Mouse (Mus musculus) midbrain, embryonic 15.5 days (tissue): ENCODE measurements around the gene Dcaf15. TPM values are rescaled to one million over a fixed set of nuclear protein-coding genes. Genes with fewer than 3 reads are reported as not detected.

Experiments used
- ATAC-seq: fragments of 200-750 bp; cut with Nextera tagmentation; replicated peaks from 2 replicates; pipeline ENCODE4 v1.8.0; 2017; ENCODE audit warnings: moderate TSS enrichment
- H3K27ac ChIP-seq: fragments of 300-500 bp; sonication (generic); 2 replicates; pipeline ENCODE4 v1.5.1; 2015; ENCODE audit warnings: mild to moderate bottlenecking, inconsistent platforms
- H3K27me3 ChIP-seq: fragments of 300-500 bp; sonication (generic); replicated peaks from 2 replicates; pipeline ENCODE4 v1.6.1; 2015; ENCODE audit warnings: inconsistent platforms
- H3K36me3 ChIP-seq: fragments of 300-500 bp; sonication (generic); replicated peaks from 2 replicates; pipeline ENCODE4 v1.6.1; 2015; ENCODE audit warnings: inconsistent platforms
- H3K4me1 ChIP-seq: fragments of 300-500 bp; sonication (generic); 2 replicates; pipeline ENCODE4 v1.6.1; 2015; ENCODE audit warnings: inconsistent platforms
- H3K4me2 ChIP-seq: fragments of 300-500 bp; sonication (generic); 2 replicates; pipeline ENCODE4 v1.6.1; 2015; ENCODE audit warnings: inconsistent platforms, mild to moderate bottlenecking, moderate library complexity
- H3K4me3 ChIP-seq: fragments of 300-500 bp; sonication (generic); 2 replicates; pipeline ENCODE4 v1.5.1; 2015; ENCODE audit warnings: mild to moderate bottlenecking, inconsistent platforms
- H3K9ac ChIP-seq: fragments of 300-500 bp; sonication (generic); 2 replicates; pipeline ENCODE4 v1.6.1; 2015; ENCODE audit warnings: mild to moderate bottlenecking, inconsistent platforms
- H3K9me3 ChIP-seq: fragments of 300-500 bp; sonication (generic); 2 replicates; pipeline ENCODE4 v1.6.1; 2016; ENCODE audit warnings: inconsistent platforms
- WGBS: fragments of 180-500 bp; shearing (Covaris S2); methylation state at CpG from one replicate; pipeline ENCODE4 v1.1.7; 2015; ENCODE audit warnings: mixed read lengths; 5-methylcytosine and 5-hydroxymethylcytosine counted together
- polyA plus RNA-seq: library from polyadenylated mRNA; unstranded; fragments of >200 nt; fragmentation: Nextera tagmentation; extraction: Ambion mirVana; gene quantifications from 2 replicates; pipeline ENCODE4 v1.2.1, GENCODE M21; 2015

Dcaf15 gene
- 25.8 and 26.3 TPM in 2 replicates for polyA plus RNA-seq

DNA sequence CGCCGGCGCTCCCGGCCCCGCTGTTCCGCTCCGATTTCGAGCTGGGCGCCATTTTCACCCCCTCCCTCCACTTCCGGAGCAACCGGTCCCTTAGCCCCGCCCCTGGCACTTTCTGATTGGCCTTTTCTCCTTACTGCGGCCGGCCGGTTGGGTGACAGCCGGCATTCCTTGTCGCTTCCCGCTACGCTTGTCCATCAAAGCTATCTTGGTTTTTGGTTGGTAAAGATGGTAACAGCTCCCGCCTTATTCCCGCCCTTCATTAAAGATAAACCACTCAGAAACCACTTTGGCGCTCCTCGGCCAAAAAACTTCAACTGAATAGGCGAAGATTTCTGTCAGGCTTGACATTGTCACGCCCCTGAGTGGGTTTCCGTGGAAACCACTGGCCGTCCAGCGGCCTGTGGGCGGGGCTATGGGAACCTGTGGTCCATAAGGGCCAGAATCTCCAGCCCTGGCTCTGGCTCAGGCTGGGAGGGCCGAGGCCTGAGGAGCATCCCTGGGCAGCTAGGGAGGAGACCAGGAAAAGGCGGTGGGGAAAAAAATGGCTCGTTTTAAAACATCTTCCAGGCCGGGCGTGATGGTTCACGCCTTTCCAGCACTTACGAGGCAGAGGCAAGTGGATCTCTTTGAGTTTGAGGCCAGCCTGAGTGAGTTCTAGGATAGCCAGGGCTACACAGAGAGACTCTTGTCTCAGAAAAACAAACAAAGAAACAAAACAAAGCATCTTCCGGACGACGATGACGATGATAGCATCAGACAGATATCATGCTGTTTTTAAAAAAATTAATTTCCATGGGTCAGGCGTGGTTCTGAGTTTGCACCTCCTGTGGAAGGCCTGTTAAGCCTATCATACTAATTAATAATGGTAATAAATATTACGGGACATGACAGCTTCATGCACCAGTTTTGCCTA, at the start of gene Dcaf15:
Gene Dcaf15, minus strand, starts transcription at position 72 of the 913 bp plus-strand sequence.
- H3K27ac ChIP-seq: peak within 1 kb of the TSS; percentile 93
- peak within 1 kb of the TSS; percentile 67 for H3K4me2 ChIP-seq
- H3K27me3 ChIP-seq: no peaks in the 10 kb centered on the region
- H3K4me3 ChIP-seq: peak within 1 kb of the TSS; percentile 56
- H3K9ac ChIP-seq: peak within 1 kb of the TSS; percentile 62
- peaks cover 29% of the 10 kb centered on the region for H3K4me1 ChIP-seq
- no peaks in the 10 kb centered on the region for H3K9me3 ChIP-seq
- WGBS: 6% methylated on average over 41 of the region's 42 CpGs
- peaks cover 4% of the 10 kb centered on the region; the same call in 1 of the 2 replicates for H3K36me3 ChIP-seq
- peak; percentile 97 for ATAC-seq

DNA sequence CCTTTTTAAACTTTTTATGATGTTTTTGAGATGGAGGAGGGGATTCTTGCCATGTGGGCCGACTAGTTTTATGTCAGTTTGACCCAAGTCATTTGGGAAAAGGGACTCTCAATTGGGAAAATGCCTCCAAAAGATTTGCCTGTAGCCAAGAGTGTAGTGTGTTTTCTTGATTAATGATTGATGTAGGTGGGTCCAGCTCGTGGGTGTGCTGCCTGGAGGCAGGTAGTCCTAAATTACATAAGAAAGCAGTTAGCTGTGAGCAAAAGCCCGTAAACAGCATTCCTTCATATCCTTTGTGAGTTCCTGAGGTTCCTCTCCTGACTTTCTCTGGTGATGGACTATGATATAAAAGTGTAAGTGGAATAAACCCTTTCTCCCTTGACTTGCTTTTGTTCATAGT, 44.6 kb upstream of the Dcaf15 start:
- Histone ChIP-seq H3K27me3 (no peaks in the 10 kb centered on the region), H3K4me3 (no peak overlapping the region), H3K36me3 (0 out of 2 replicates have a peak, but pooled peaks cover 3% of the 10 kb centered on the region), H3K27ac (no peak overlapping the region), H3K4me2 (no peak overlapping the region), H3K9me3 (no peaks in the 10 kb centered on the region), H3K4me1 (peaks cover 27% of the 10 kb centered on the region), H3K9ac (no peak overlapping the region)
- WGBS: 86% methylated on average over 3 of the region's 3 CpGs
- no peak for ATAC-seq

DNA sequence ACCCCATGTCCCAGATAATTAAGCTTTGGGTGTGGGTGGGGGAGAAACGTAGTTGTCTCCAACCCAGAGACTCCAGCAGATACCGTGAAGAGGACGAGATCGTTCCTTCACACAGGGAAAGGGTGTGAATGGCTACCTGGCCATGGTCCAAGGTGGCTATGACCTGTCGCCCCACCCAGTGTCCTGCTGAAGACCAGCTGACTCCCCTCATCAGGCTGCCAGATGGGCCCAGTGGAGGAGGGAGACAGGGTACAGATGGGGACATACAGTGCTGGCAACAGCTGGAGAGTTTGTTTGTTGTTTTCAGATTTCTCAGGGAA, 43.9 kb upstream of the Dcaf15 start:
- H3K36me3 ChIP-seq: peaks cover 9% of the 10 kb centered on the region
- peak overlapping the region; percentile 72 for H3K4me3 ChIP-seq
- no peaks in the 10 kb centered on the region for H3K9me3 ChIP-seq
- no peaks in the 10 kb centered on the region for H3K27me3 ChIP-seq
- ATAC-seq: peak; percentile 6; the same call in 1 of the 2 replicates
- H3K9ac ChIP-seq: no peak overlapping the region
- 88% methylated on average over 5 of the region's 5 CpGs for WGBS
- H3K4me1 ChIP-seq: peaks cover 27% of the 10 kb centered on the region
- H3K4me2 ChIP-seq: peak overlapping the region; percentile 80
- no peak overlapping the region for H3K27ac ChIP-seq

DNA sequence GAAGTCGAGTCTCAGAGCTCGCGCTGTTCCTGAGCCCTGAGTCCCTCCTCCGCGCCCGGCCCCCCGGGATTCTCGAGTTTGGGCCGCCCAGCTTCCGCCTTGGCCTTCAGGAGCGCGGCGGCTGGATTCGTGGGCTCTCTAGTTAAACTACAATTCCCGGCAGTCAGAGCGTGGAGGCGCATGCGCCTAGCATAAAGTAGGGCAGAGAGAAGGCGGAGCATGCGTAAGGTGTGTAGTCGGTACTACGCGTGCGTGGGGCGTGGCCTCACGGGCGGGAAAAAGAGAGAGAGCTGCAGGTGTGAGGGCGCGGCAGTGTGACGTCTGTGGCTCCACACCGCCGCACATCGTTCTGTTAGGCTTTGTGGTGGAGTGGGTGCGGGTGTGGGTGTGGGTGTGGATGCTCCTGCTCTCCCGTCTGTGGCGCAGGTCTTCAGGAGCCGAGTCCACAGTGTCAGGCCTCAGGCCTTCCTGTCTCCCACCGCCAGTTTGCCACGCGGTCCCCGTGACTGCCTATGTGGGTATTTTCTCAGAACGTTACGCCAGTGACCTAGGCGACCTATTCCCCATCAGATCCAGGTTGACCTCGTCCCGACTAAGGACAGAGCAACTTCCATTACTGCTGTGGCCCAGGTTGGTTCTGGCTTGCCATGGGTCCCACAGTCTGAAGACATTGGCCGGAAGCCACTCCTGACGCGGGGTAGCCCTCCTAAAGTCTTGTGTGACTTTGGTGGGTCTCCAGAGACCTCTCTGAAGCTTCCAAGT, 43.4 kb upstream of the Dcaf15 start, which contains the start of the genes Cc2d1a and 4930432K21Rik:
Gene Cc2d1a, minus strand, starts transcription at position 168 of the 762 bp plus-strand sequence.
Gene 4930432K21Rik, plus strand, starts transcription at position 257 of the 762 bp plus-strand sequence.
- Histone ChIP-seq H3K27ac (peak within 1 kb of the TSS; percentile 61), H3K4me3 (peak within 1 kb of the TSS; percentile 72), H3K4me2 (peak within 1 kb of the TSS; percentile 80), H3K9me3 (no peaks in the 10 kb centered on the region), H3K36me3 (peaks cover 15% of the 10 kb centered on the region), H3K4me1 (peaks cover 27% of the 10 kb centered on the region), H3K9ac (peak within 1 kb of the TSS; percentile 78), H3K27me3 (no peaks in the 10 kb centered on the region)
- 18% methylated on average over 48 of the region's 49 CpGs for WGBS
- ATAC-seq: peak; percentile 95

DNA sequence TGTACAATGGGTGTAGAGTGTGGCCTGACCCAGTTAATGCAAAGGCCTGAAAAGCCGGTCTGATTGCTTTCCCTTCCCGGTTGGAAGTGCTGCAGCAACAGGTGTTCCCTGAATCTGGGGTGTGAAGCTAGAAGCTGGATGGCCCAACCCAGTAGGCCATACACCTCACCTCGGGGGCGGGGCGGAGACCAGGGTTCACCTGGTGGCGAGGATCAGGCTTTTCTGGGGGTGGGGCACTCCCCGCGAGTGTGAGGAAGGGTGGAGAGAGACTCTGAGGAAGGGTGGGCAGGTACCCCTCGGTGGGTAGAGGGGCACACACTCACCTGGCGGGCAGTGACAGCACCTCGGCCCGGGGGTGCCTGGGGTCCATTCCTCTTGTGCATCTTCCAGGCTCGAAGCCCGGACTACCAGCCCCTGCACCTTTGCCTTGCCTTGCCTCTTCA, 42.8 kb upstream of the Dcaf15 start:
- Histone ChIP-seq H3K4me3 (peak overlapping the region; percentile 72), H3K36me3 (peaks cover 21% of the 10 kb centered on the region), H3K27ac (peak overlapping the region; percentile 61), H3K27me3 (no peaks in the 10 kb centered on the region), H3K9ac (peak overlapping the region; percentile 78), H3K4me2 (peak overlapping the region; percentile 80), H3K4me1 (peaks cover 27% of the 10 kb centered on the region), H3K9me3 (no peaks in the 10 kb centered on the region)
- ATAC-seq: peak; percentile 83
- 5% methylated on average over 14 of the region's 14 CpGs for WGBS

DNA sequence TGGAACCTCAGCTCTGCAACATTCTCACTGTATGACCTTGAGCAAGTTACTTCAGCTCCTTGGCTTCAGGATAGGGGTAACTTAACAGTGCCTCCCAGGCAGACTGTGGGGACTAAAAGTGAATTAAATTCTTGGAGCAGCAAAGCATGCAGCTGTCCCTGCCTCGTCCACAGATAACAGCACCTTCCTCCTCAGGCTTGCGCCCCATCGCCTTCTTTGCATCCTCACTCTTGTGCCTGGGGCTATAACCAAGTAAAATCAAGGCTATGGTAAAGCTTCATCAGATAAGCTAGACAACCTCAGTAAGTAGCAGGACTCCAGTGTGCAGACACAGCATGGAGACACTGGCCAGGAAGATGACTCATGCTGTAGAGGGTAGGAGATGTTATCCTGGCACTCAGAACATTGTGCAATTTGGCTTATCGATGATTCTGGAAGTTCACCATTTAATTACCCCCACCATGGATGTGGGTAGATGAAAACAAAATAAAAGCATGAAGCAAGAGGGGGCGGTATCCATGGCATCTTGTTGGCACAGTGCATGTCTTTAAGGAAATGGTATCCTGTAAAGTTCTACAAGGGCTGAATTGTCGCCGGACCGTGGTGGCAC, 40.2 kb upstream of the Dcaf15 start:
- Histone ChIP-seq H3K27me3 (no peaks in the 10 kb centered on the region), H3K36me3 (peaks cover 38% of the 10 kb centered on the region)
- 92% methylated on average over 8 of the region's 8 CpGs for WGBS

DNA sequence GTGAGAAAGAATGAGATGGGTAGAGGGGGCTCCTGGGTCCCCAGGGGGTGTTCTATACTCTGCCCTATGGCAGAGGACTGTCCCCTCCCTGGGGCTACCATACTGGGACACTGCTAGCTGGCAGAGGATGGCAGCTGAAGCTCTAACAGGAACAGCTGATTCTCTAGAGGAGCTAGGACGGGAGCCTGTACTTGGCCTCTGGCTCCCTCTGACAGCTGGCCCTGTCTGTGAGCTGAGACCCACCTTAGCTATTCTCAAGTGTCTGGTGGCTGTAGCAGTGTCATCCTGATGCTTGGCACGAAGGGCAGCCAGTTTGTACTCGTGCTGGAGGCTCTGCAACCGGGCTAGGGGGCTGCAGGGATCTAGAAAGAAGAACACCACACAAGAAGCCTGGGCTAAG, 36.3 kb upstream of the Dcaf15 start:
- ATAC-seq: no peak
- Histone ChIP-seq H3K4me1 (peaks cover 4% of the 10 kb centered on the region), H3K4me3 (no peak overlapping the region), H3K27ac (no peak overlapping the region), H3K9ac (no peak overlapping the region), H3K9me3 (no peaks in the 10 kb centered on the region), H3K36me3 (peaks cover 76% of the 10 kb centered on the region), H3K27me3 (no peaks in the 10 kb centered on the region), H3K4me2 (no peak overlapping the region)
- WGBS: 92% methylated on average over 4 of the region's 4 CpGs

More for the DNA sequence above, 40.2 kb upstream of the Dcaf15 start:
- no peak overlapping the region for H3K27ac ChIP-seq
- peaks cover 27% of the 10 kb centered on the region for H3K4me1 ChIP-seq
- H3K4me3 ChIP-seq: no peak overlapping the region
- no peaks in the 10 kb centered on the region for H3K9me3 ChIP-seq
- no peak overlapping the region for H3K9ac ChIP-seq
- H3K4me2 ChIP-seq: no peak overlapping the region
- no peak for ATAC-seq

DNA sequence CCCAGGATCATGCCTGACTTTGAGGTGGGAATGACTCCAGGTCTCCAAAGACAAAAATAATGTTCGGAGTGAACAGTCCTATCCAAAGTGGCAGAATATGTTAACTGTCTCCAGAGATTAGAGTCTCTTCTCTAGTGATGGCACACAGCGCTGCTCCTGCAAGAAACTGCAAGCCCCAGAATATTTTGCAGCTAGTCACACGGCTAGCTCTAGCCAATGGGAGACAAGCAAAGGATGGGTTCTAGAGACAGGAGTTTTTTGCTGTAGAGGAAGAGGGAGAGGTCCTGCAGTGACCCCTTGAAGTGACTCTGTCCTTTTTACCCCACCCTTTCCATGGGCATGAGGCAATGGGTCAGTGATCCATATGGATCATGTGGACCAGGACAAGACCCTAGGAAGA, 33.3 kb upstream of the Dcaf15 start:
- no peak overlapping the region for H3K9ac ChIP-seq
- H3K4me3 ChIP-seq: no peak overlapping the region
- no peak for ATAC-seq
- no peaks in the 10 kb centered on the region for H3K9me3 ChIP-seq
- no peaks in the 10 kb centered on the region for H3K27me3 ChIP-seq
- 88% methylated on average over 3 of the region's 3 CpGs for WGBS
- H3K36me3 ChIP-seq: peaks cover 87% of the 10 kb centered on the region
- no peaks in the 10 kb centered on the region for H3K4me1 ChIP-seq
- H3K27ac ChIP-seq: no peak overlapping the region
- no peak overlapping the region for H3K4me2 ChIP-seq

DNA sequence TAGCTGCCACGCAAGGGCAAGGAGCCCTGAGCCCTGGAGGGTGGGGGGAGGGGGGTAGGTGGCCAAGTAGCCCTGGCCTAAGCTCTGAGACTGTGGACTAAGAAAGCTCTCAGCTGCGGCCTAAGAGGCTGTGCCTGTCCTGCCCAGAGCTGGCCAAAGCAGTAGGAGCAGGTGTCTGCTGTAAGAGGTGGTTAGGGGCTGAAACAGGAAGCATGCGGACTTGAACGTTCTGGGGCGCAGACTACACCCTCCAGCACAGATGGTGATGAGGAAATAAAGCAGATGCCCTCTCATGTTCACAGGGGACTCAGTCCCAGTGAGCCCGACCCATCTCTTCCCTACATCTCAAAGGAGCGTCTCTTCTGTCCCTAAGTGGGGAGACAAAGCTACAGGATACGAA, 27.7 kb upstream of the Dcaf15 start:
- no peaks in the 10 kb centered on the region for H3K27me3 ChIP-seq
- peaks cover 51% of the 10 kb centered on the region for H3K36me3 ChIP-seq
- H3K4me2 ChIP-seq: no peak overlapping the region
- peaks cover 5% of the 10 kb centered on the region; the same call in 1 of the 2 replicates for H3K4me1 ChIP-seq
- no peak overlapping the region for H3K4me3 ChIP-seq
- no peak overlapping the region for H3K27ac ChIP-seq
- WGBS: 90% methylated on average over 8 of the region's 8 CpGs
- H3K9me3 ChIP-seq: no peaks in the 10 kb centered on the region
- no peak for ATAC-seq
- H3K9ac ChIP-seq: no peak overlapping the region

DNA sequence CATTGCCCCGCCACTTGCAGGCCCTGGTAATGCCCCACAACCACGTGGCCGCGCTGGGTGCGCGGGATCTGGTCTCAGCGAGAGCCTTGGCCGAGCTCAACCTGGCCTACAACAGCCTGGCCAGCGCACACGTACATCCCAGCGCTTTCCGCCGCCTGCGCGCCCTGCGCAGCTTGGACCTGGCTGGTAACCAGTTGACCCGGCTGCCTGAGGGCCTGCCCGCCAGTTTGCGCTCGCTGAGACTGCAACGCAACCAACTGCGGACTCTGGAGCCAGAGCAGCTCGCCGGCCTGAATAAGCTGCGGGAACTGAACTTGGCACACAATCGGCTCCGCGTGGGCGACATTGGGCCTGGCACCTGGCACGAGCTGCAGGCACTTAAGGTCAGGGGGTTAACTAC, 26.2 kb upstream of the Dcaf15 start:
- Histone ChIP-seq H3K36me3 (peaks cover 37% of the 10 kb centered on the region), H3K9ac (no peak overlapping the region), H3K4me3 (no peak overlapping the region), H3K27ac (no peak overlapping the region), H3K4me1 (peaks cover 5% of the 10 kb centered on the region; the same call in 1 of the 2 replicates), H3K9me3 (no peaks in the 10 kb centered on the region), H3K4me2 (no peak overlapping the region), H3K27me3 (no peaks in the 10 kb centered on the region)
- WGBS: 51% methylated on average over 30 of the region's 30 CpGs
- ATAC-seq: peak; percentile 13; the same call in 1 of the 2 replicates

DNA sequence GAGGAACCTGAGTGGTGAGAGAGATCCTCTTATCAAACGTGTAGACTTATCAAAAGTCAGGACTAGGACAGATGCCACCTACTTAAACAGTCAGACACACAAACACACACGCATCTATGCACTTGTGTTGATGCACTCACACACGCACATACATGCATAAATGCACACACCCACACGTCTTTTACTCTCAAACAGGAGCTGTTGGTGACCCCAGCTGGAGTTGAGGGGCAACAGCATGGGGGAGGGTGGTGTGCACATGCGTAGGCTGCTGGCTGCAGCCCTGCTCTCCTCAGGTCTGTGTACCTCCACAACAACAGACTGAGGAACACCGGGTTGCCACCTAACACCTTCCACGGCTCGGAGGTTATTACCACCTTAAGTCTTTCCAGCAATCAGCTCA, 23.7 kb upstream of the Dcaf15 start:
- Histone ChIP-seq H3K27me3 (no peaks in the 10 kb centered on the region), H3K9me3 (no peaks in the 10 kb centered on the region), H3K4me1 (peaks cover 5% of the 10 kb centered on the region; the same call in 1 of the 2 replicates), H3K27ac (no peak overlapping the region), H3K36me3 (peaks cover 15% of the 10 kb centered on the region), H3K9ac (no peak overlapping the region), H3K4me3 (no peak overlapping the region), H3K4me2 (no peak overlapping the region)
- whole genome bisulfite sequencing: 69% methylated on average over 8 of the region's 8 CpGs
- no peak for ATAC-seq
